Mouse (Mus musculus) Patski (cell line): ENCODE measurements at regions not wholly inside any gene's neighbourhood (a gene's known extent, or its start where the extent isn't known, plus 50 kb on each side); places are given as distances from the start of the nearest gene placed in this dataset.
A peak's percentile ranks its signal among the peaks of the same experiment; 100 is the strongest.

ENCODE experiments used
- ATAC-seq: fragments of 100-300 bp; one replicate; pipeline ENCODE4 v1.8.0; 2021
- CTCF ChIA-PET: fragments of 350-600 bp; sonication (Branson Sonifier 250); formaldehyde crosslinking; loops from one replicate; lab custom pipeline; 2022; ENCODE audit warnings: inconsistent platforms; lab: Charles Lee
- POLR2A ChIA-PET: fragments of 350-600 bp; sonication (Branson Sonifier 250); formaldehyde crosslinking; loops from one replicate; lab custom pipeline; 2022; ENCODE audit warnings: antibody characterized with exemption, inconsistent platforms; lab: Charles Lee
- DNase-seq: peaks from one replicate; pipeline ENCODE4 v3.0.0-alpha.2; 2011; ENCODE audit warnings: low read depth, low spot score
- H3K27me3 ChIP-seq: fragments of 371-371 bp; one replicate; pipeline ENCODE4 v1.5.1; 2021
- CTCF ChIP-seq: fragments of 100-300 bp; IDR thresholded peaks from one replicate; pipeline ENCODE4 v1.5.1; 2021
- in situ Hi-C: fragments of 300-500 bp; cut with MboI; formaldehyde crosslinking; loops from 3 replicates; pipeline ENCODE4 v1.11.1; 2018; ENCODE audit warnings: low pct_unique_long_range_greater_than_20kb, mixed read lengths

- in situ Hi-C loops, result no loop called here
- no peak for TF ChIP-seq CTCF
- no peaks in the 10 kb centered on the region for H3K27me3 ChIP-seq
- ChIA-PET CTCF (no interaction called here), POLR2A (no interaction called here)
- ATAC-seq (no peak), DNase-seq (no peak)
Observed at GRCm38 (mm10) chr15:96834162-96834843, 134.8 kb upstream of the Slc38a2 start.

- in situ Hi-C loops, result no loop called here
- H3K27me3 ChIP-seq, result no peaks in the 10 kb centered on the region
- no peak for DNase-seq
- no peak for ATAC-seq
- ChIA-PET CTCF (no interaction called here), POLR2A (no interaction called here)
- no peak for TF ChIP-seq CTCF
Observed at GRCm38 (mm10) chr15:96832389-96832788, 132.9 kb upstream of the Slc38a2 start.

GRCm38 (mm10) chr15:96831256-96831655, 131.7 kb upstream of the Slc38a2 start:
- in situ Hi-C loops, result no loop called here
- no peak for TF ChIP-seq CTCF
- ATAC-seq (no peak), DNase-seq (no peak)
- POLR2A ChIA-PET, result no interaction called here
- no peaks in the 10 kb centered on the region for H3K27me3 ChIP-seq
- CTCF ChIA-PET, result no interaction called here

GRCm38 (mm10) chr15:96830578-96830977, 131.0 kb upstream of the Slc38a2 start:
- no peak for TF ChIP-seq CTCF
- ATAC-seq, result no peak
- no peak for DNase-seq
- H3K27me3 ChIP-seq, result no peaks in the 10 kb centered on the region
- ChIA-PET POLR2A (no interaction called here), CTCF (no interaction called here)
- in situ Hi-C loops, result no loop called here

- ChIA-PET POLR2A (no interaction called here), CTCF (no interaction called here)
- TF ChIP-seq CTCF, result no peak
- no peaks in the 10 kb centered on the region for H3K27me3 ChIP-seq
- in situ Hi-C loops, result no loop called here
- ATAC-seq, result peak; percentile 35
- no peak for DNase-seq
Observed at GRCm38 (mm10) chr15:96829941-96830340, 130.4 kb upstream of the Slc38a2 start.

GRCm38 (mm10) chr15:96828681-96829080, 129.2 kb upstream of the Slc38a2 start:
- no peaks in the 10 kb centered on the region for H3K27me3 ChIP-seq
- ATAC-seq (no peak), DNase-seq (no peak)
- POLR2A ChIA-PET, result no interaction called here
- no peak for TF ChIP-seq CTCF
- CTCF ChIA-PET, result no interaction called here
- in situ Hi-C loops, result no loop called here

- no peaks in the 10 kb centered on the region for H3K27me3 ChIP-seq
- TF ChIP-seq CTCF, result no peak
- CTCF ChIA-PET, result no interaction called here
- POLR2A ChIA-PET, result no interaction called here
- no peak for DNase-seq
- ATAC-seq, result no peak
- in situ Hi-C loops, result no loop called here
Observed at GRCm38 (mm10) chr15:96827931-96828330, 128.4 kb upstream of the Slc38a2 start.

- POLR2A ChIA-PET, result no interaction called here
- H3K27me3 ChIP-seq, result no peaks in the 10 kb centered on the region
- DNase-seq (no peak), ATAC-seq (no peak)
- no peak for TF ChIP-seq CTCF
- CTCF ChIA-PET, result no interaction called here
- in situ Hi-C loops, result no loop called here
Observed at GRCm38 (mm10) chr15:96818435-96818834, 118.9 kb upstream of the Slc38a2 start.

GRCm38 (mm10) chr15:96817626-96818025, 118.1 kb upstream of the Slc38a2 start:
- no peak for ATAC-seq
- H3K27me3 ChIP-seq, result no peaks in the 10 kb centered on the region
- ChIA-PET CTCF (no interaction called here), POLR2A (no interaction called here)
- no peak for DNase-seq
- TF ChIP-seq CTCF, result no peak
- in situ Hi-C loops, result no loop called here

GRCm38 (mm10) chr15:96816997-96817570, 117.6 kb upstream of the Slc38a2 start:
- CTCF ChIA-PET, result no interaction called here
- POLR2A ChIA-PET, result no interaction called here
- no peak for DNase-seq
- in situ Hi-C loops, result no loop called here
- no peak for TF ChIP-seq CTCF
- ATAC-seq, result no peak
- no peaks in the 10 kb centered on the region for H3K27me3 ChIP-seq

GRCm38 (mm10) chr15:96813472-96813871, 113.9 kb upstream of the Slc38a2 start:
- CTCF ChIA-PET, result no interaction called here
- no peaks in the 10 kb centered on the region for H3K27me3 ChIP-seq
- ATAC-seq (no peak), DNase-seq (no peak)
- no peak for TF ChIP-seq CTCF
- POLR2A ChIA-PET, result no interaction called here
- in situ Hi-C loops, result no loop called here

- in situ Hi-C loops, result no loop called here
- no peaks in the 10 kb centered on the region for H3K27me3 ChIP-seq
- TF ChIP-seq CTCF, result no peak
- CTCF ChIA-PET, result no interaction called here
- POLR2A ChIA-PET, result no interaction called here
- ATAC-seq (no peak), DNase-seq (no peak)
Observed at GRCm38 (mm10) chr15:96802729-96803053, 103.2 kb upstream of the Slc38a2 start.
